Mouse (Mus musculus) spleen, postnatal 4 days (tissue): ENCODE measurements at regions not wholly inside any gene's neighbourhood (a gene's known extent, or its start where the extent isn't known, plus 50 kb on each side); places are given as distances from the start of the nearest gene placed in this dataset.
A peak's percentile ranks its signal among the peaks of the same experiment; 100 is the strongest.

Experiments
- DNase-seq, 2 experiments: peaks; one replicate each; pipeline ENCODE4 v3.0.0; 2022; ENCODE audit warnings: low spot score in 2 of 2

GRCm38 (mm10) chr12:107021806-107022205, 466.6 kb upstream of the 3110018I06Rik start:
- DNase-seq = no peak

DNA sequence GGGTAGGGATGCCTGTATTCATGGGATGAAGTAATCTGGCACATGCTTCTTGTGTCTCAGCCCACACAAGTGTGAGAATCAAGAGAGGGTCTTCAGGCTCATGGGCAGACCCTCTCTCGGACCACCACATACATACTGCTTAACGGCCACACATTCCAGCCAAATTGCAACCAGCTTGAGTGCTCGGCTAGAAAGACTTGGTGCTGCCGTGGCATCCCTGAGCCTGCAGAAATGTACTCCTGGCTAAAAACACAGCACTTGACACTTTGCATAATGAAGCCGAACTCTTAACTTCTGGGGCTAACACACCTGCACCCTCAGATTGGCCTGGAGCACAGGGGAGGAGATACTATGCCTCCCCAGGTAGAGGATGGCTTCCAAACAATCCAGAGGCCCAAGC, 461.6 kb upstream of the 3110018I06Rik start:
- DNase-seq = no peak

- no peak for DNase-seq
Observed at GRCm38 (mm10) chr12:107027842-107028549, 460.4 kb upstream of the 3110018I06Rik start.

DNA sequence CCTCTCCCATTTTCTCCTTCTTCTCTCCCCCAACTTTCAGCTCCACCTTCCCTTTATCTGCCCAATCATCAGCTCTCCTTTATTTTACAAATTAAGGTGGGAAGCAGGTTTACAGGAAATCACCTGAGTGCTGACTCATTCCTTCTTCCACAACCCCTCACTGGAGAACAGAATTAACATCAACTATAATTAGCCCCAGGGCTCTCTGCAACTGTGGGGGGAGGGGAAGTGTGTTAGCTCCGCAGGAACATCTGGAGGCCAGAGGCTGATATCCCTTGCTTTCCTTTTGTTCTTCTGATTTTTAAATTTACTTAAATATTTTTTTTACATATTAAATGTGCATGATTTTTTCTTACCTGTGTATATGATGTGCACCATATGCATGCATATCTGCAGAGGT, 459.4 kb upstream of the 3110018I06Rik start:
- DNase-seq = no peak

DNA sequence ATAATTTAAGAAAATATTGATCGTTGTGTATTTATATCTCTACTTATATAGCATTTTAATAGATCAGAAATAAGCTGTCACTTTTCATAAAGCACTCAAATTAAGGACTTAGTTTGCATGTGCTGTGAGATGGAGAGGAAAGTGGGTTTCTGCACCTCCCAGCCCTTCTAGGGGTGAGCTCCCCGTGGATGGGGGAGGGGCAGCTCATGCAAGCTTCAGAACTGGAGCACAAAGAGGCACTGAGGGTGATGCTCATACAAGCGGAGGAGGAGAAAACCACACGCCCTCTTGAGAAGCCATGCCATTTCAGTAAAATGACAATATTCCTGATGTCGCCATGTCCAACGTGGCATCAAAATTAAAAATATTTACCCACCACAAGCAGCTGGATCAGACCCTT, 452.1 kb upstream of the 3110018I06Rik start:
- DNase-seq = no peak

GRCm38 (mm10) chr12:107041927-107042652, 446.3 kb upstream of the 3110018I06Rik start:
- no peak for DNase-seq

- DNase-seq = no peak
Observed at GRCm38 (mm10) chr12:107046496-107046895, 441.9 kb upstream of the 3110018I06Rik start.

DNA sequence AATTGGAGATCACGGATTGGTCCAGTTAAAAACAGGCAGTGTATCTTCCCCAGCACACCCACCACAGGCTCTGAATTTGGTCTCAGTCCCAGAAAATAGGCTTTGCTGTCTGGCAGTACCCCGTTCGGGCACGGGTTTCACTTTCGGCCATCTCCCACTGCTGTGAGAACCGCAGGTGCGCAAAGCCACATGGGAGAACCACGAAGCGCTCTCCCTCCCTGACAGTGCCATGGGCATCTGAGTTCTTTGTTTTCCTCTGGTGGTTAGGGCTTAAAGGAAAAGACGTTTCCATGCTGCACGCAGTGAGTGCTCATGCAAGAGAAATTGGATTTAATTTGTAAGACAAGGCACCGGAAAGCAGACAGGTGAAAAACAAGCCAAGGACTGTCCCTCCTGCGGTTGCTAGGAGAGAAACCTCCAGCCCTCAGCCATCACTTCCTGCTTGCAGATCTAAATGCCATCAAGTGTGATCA, 441.3 kb upstream of the 3110018I06Rik start:
- no peak for DNase-seq

DNA sequence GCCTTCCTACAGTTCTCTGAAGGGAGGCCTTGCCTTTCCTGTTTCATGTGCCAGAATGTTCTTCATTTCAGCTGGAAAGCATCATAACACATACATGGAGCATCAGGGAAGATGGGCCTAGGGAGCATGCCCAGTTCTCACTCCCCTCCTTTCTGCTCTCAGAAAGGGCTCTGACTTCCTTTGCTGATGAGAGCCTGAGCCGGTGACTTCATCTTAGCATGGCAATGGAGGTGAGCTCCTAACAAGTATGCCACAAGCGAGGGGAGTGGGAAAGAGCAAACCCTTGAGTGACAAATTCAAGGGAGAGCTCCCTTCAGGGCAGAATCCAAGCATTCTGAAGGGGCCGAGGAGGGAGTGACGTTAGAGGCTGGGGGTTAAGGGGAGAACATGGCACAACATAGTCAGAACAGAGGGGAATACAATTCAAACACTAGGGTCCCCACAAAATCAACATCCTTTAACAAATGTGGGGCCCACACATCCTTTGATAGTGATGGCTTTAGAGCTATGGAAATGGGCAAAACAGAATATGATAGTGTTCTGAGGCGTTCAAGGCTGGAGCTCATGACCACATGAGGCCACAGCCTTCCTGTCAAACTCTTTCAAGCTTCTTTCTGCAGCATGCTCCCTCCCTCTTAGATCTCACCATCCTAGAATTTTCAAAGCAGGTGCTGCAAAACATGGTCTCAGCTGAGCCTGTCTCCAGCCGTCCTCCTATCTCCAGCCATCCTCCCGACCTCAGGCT, 437.4 kb upstream of the 3110018I06Rik start:
- DNase-seq = no peak

DNA sequence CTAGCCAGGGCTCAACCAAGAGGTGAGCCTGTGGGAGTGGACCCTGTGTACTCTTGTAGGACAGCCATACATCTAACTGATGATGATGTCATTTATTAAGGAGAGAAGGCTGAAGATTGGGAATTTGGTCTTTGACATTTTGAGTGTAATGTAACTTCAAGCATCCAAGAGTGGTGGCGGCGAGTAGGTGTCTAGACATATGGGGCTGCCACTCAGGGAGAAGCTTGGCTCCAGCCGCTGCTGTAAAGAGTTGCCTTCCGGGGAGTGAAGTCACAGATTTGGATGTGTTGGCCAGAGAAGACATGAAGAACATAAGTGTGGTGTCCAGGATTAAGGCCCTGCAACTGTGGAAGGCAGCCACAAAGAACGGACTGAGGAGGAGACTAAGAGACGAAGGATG, 436.3 kb upstream of the 3110018I06Rik start:
- DNase-seq = no peak

DNA sequence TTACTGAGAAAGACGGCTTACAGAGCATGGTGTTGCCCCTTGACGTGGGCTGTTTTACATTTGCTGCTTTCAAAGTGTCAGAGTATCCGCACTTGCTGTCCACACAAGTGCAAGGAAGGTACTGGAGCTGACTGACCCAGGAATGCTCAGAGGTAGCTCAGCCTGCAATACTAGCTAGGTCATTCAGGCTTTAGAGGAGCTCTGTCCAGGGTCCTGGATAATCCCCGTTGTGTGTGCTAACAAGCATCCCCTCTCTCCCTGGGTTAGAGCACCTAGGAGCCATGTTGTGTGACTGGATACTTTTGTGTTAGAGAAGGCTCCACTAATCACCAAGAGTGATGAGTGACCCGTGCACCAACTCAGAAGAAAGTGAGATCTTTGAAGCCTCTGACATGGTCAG, 431.9 kb upstream of the 3110018I06Rik start:
- no peak for DNase-seq

DNA sequence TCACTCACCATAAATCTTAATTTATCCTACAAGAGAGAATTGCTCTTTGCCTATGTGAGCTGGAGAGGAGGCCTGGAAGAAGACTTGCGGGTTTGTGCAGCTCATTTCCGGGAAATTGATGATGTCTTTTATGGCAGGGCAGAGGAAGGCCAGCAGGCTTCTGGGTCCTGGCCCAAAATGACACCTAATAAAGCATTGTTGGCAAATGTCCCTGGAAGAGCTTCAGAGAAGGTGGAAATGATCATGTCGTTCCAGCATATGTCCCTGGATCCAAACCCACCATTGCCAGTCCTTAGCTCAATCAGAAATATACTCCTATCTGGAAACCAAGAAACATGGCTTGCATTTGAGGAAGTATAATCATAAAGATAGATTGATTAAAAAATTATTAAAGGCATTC, 427.9 kb upstream of the 3110018I06Rik start:
- DNase-seq = no peak

GRCm38 (mm10) chr12:107067346-107067745, 421.1 kb upstream of the 3110018I06Rik start:
- DNase-seq = no peak

- DNase-seq = no peak
Observed at GRCm38 (mm10) chr12:107082541-107082940, 405.9 kb upstream of the 3110018I06Rik start.

DNA sequence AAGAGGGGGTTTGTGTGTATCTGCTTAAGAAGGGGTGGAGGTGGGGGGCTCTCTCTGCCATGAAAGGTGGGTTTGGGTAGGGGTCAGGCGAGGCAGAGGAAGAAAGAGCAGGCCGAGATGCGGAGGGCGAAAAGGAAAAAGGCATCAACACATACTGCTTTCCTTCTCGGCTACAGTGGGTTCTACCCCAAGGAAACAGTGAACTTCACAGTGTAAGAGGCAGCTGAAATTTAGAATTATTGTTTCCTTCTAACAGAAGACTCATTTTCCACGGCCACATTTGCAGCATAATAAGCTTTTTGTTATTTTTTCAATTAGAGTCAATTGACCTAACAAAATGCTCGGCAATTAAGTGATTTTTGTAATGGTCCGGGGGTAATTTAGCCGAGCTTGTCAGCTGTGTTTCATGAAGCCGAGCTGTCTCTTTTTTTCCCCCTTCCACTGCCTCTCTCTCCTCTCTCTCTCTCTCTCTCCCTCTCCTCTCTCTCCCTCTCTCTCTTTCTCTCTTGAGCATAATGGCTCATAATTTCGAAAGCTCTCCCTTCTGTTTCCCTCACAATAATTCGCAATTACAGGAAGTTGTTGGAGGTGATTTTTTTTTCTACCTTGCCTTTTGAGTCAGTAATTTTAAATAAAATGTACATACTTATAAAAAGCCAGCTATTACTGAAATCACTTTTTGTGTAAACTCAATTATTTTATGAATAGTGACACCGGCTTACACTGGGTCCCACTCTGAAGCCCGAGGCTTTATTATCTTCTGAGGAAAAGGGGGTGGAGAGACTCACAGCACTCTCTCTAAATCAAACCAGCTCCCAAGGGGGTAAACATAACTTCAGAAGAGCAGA, 403.1 kb upstream of the 3110018I06Rik start:
- DNase-seq = no peak

GRCm38 (mm10) chr12:107085906-107086655, 402.4 kb upstream of the 3110018I06Rik start:
- DNase-seq = peak in 1 of 2 experiments; percentile 16

GRCm38 (mm10) chr12:107092151-107092550, 396.3 kb upstream of the 3110018I06Rik start:
- no peak for DNase-seq

DNA sequence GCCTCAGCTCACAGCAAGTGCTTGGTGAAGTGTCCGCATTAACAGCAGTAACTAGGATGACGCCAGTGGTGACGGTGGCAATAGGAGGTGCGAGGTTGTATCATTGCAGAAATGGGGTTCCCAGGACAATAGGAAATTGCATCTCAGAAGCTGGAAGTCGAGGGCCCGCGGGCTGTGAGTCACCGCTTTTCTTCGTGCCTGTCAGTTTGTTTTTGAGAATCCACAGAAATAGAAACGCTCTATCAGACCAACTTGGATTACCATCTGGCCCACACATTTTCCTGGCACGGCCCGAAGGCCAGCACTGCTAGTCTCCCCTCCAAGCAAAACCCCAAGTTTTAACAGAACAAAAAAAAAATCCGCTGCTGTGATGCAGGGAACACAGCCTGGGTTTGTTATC, 395.1 kb upstream of the 3110018I06Rik start:
- DNase-seq = no peak

GRCm38 (mm10) chr12:107095409-107095808, 393.0 kb upstream of the 3110018I06Rik start:
- DNase-seq = no peak

DNA sequence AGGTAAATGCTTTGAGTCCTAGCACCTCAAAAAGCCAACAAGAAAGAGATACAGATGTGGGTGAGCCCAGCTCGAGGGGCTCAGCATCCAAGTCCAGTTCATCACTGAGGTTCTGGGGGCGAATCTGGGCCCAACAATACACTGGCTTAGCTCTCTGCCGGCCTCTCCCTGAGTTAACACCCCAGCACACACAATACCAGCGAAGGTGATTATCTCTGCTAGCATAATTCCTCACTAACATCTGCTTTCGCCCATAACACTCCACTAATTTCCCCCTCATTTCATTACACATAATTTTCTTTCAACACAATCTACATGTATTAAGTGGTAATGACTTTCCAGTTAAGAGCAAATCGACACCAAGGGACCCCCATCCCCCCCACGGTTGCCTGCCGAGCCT, 383.9 kb upstream of the 3110018I06Rik start:
- DNase-seq = no peak

DNA sequence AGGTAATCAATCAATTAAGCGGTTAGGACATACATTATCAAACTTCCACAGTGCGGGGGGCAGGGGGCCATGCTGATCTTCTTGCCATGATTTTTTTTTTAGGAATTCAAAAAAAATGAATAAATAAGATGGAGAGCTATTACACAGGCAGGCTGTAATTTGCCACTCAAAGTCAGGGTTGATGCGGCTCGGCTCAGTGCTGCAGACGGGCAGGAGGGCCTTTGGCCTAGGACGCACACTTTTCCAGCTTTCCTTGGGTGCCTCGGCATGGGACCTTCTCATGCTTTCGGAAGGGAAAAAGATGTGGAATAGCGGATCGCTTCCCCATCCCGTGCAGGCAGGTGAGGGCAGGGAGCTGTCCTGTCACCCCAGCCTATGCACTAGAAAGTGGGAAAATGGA, 383.4 kb upstream of the 3110018I06Rik start:
- DNase-seq = no peak
